Mouse (Mus musculus) c-Kit-positive CD71-negative TER-119-negative erythroid progenitor cells, embryonic 14.5 days (primary cell): ENCODE results near the gene Gm28230.

Experiments
- DNase-seq: peaks from one replicate; pipeline ENCODE4 v3.0.0-alpha.2; 2013; ENCODE audit warnings: low read depth

Gm28230 gene

DNA sequence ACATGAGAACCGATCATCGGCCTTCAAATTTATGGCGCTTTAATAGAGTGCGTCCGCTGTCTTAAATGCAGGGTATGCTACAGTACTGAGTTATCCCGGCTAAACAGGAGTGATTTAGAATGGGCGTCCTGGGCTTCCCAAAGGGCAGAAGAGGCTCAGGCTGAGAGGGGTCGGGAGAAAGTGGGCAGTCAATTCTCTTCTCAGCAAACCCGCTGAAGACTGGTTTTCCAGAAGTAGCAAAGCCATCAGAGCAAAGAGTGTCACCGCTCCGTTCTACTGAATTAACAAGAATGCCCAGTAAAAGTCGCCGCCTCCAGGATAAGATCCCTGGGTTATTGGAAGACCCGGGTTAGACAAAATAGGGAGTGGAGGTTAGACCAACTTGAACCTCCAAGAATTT lies 13.3 kb downstream of the Gm28230 start:
- DNase-seq, result no peak

GRCm38 (mm10) chr2:74740311-74741091 lies 14.0 kb downstream of the Gm28230 start:
- DNase-seq, result no peak

GRCm38 (mm10) chr2:74741252-74741978 lies 14.9 kb downstream of the Gm28230 start:
- DNase-seq, result no peak

- no peak for DNase-seq
Measured at GRCm38 (mm10) chr2:74741979-74742277, 15.4 kb downstream of the Gm28230 start.

DNA sequence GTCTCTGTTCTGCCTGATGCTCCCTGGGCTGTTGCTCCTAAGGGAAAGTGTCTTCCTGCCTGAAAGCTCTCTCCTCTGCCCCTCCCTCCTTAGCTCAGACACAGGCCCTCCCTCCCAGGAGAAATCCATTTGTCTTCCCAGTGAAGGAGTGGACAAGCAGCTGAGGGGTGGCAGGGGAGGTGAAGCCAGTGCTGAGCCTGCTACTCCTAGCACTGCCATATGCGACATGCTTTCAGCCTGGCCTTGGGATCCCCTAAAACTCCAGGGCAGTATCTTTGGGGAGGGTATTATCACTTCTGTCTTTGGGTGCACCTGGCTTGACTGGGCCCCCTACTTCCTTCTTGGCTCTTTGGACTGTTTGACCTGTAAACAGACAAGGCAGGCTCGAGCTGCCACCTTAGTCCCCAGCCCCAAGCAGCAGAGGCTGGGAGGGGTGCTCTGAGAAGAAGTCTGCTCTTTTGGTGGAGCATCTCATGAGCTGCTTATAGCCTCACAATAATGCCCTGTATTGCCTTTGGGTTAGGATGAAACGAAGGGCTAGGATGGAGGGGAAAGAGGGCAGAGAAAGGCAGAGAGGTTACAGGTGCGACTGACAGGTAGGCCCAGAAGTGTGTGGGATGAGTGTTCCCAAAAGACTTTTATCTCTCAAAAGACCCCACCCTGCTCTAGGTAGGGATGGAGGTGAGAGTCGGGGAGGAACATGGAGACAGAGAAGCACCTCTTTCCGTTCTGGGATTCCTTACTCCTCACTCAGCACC lies 19.2 kb downstream of the Gm28230 start:
- DNase-seq, result no peak

GRCm38 (mm10) chr2:74746298-74746921 lies 19.9 kb downstream of the Gm28230 start:
- DNase-seq, result no peak

GRCm38 (mm10) chr2:74747006-74747405 lies 20.5 kb downstream of the Gm28230 start:
- no peak for DNase-seq

GRCm38 (mm10) chr2:74747661-74748141 lies 21.2 kb downstream of the Gm28230 start:
- DNase-seq, result no peak

- DNase-seq, result no peak
Measured at GRCm38 (mm10) chr2:74748436-74748995, 22.0 kb downstream of the Gm28230 start.

GRCm38 (mm10) chr2:74749337-74750121 lies 23.0 kb downstream of the Gm28230 start:
- no peak for DNase-seq

DNA sequence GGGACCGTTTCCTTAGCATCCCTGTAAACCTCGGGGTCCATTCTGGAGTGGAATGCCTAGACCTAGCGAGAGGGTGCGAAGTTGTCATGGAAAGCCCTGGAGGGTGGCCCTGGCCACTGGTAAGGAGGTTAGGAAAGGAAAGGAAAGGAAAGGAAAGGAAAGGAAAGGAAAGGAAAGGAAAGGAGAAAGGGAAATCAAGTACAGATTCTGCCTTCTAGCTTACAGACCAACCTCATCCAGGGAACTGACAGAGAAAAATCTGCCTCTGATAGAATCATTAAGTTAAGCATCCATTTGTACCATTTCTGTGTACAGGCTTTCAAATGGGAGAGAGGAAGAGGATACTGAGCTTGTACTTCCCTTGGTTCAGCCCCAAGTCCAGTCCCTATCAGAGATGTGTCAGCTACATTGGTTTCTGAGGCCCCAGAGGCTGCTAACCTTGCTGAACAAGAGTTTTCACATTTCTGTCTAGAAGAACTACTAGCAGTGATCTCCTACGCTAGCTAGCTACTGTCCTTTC lies 24.3 kb downstream of the Gm28230 start:
- no peak for DNase-seq

DNA sequence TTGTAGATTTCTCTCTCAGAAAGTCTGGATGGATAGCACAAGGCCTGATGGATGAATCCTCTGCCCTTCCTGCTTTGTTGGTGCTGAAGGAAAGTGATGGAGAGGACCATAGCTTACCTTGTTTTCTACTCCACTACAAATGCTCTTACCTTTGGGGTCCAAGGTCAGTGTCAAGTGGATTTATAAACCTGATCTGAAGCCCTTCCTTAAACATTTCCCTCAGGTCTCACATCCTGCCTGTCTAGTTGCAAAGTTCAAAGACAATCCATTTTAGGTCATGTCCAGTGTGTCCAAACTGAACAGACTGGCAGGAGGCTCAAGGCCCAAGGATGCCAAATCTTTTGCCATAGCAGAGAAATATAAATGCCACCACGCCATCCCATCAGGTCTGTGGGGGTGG lies 25.3 kb downstream of the Gm28230 start:
- no peak for DNase-seq

GRCm38 (mm10) chr2:74752431-74753174 lies 26.1 kb downstream of the Gm28230 start:
- DNase-seq, result no peak

DNA sequence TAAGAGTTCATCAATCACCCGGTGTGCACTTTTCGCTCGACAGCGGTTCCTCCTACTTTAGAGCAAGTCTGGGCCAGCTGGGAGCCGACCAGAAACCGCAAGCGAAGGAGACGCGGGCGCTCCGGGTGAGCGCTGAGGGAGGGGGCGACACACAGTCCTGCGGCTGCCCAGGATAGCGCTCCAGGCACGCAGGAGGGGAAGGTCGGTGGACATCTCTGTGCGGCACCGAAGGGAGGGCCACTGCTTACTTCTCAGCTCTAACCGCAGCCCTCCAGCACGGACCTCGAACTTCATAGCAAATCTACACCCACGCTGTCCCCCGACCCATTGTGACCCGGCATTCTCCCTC lies 26.6 kb downstream of the Gm28230 start:
- no peak for DNase-seq

DNA sequence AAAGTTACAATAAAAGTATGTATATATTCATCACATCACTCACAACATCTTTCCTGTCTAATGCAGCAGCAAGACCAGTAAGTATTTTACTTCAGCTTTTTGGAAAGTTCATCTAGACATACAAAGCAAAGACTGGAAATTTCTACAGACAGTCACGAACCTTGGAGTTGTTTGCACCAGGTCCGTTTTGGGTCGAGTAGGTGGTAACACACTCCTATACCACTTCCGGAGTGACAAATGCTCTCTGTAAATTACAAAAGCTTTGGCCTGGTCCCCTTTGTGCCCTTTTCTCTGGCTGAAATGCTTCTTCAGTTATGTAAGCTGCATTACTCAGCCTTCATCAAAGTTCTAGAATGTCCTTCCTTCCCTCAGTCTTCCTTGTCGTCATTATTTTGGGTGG lies 27.2 kb downstream of the Gm28230 start:
- no peak for DNase-seq

GRCm38 (mm10) chr2:74760146-74760545 lies 33.6 kb downstream of the Gm28230 start:
- DNase-seq, result no peak

DNA sequence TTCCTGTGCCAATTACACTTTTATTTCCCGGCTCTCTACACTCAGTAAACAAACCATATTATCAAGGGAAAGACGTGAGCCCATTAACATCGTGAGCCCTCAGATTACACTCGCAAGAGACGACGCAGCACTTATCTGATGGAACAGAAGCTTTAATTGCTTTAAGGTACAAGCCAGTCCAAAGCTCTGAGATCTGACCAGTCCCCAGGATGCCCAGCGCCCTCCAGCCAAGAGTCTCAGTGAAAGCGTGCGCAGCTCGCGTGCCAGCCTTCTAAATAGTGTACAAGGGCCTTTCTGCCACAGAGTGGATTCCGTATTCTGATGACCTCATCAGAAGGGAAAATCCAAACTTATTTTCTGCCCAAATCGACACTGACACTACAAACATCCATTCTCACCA lies 35.4 kb downstream of the Gm28230 start:
- DNase-seq, result no peak

GRCm38 (mm10) chr2:74762522-74763244 lies 36.2 kb downstream of the Gm28230 start, which contains the start of gene Hoxd1:
TSS of gene Hoxd1 (plus strand) at chr2:74762980.
- DNase-seq, result no peak

DNA sequence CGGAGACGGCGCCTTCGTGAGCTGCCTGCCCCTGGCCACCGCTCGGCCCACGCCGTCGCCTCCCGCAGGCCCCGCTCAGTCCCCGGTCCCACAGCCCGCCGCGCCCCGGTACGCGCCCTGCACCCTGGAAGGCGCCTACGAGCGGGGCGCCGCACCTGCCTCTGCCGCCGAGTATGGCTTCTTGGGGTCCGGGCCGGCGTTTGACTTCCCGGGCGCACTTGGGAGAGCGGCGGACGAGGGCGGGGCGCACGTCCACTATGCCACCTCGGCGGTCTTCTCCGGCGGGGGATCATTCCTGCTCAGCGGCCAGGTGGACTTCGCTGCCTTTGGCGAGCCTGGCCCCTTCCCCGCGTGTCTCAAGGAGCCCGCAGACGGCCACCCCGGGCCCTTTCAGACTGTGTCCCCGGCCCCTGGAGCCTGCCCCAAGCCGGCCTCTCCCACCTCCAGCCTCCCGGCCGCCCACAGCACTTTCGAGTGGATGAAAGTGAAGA lies 36.8 kb downstream of the Gm28230 start:
- DNase-seq, result no peak
